Mouse (Mus musculus) monocyte, adult 5-6 weeks (primary cell): ENCODE measurements around the gene Arid1b. TPM values are rescaled to one million over a fixed set of nuclear protein-coding genes. Genes with fewer than 3 reads are reported as not detected.

Experiments
- ATAC-seq: fragments of 153-309, 156-312 bp; replicated peaks from 2 replicates; pipeline ENCODE4 v1.8.0; 2017; ENCODE audit warnings: mild to moderate bottlenecking; ENCODE audit not compliant: low TSS enrichment, insufficient number of reproducible peaks, severe bottlenecking, poor library complexity, low FRiP score
- total RNA-seq: library from RNA; stranded (forward); fragments of 200-1000, 200-491, 200-594 nt; gene quantifications from 3 replicates; pipeline ENCODE4 v1.2.3, GENCODE M21; 2017

Gene Arid1b
- total RNA-seq, 1 experiment from 2014 or later = 15.9 TPM

DNA sequence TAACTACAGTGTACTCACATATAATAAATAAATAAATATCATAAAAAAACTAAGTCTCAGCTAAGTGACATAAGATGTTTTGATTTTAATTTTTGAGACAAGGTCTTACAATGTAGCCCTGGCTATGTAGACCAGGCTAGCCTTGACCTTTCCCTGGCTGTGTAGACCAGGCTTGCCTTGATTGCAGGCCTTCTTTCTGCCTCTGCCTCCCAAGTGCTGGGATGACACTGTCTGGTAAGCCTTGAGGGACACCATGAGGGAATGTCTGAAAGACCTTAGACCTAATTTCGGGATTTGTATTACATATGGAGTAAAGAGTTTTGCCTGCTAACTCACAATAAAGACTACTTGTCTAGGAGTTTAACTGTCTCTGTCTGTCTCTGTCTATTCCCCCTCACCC is 214.9 kb downstream of the Arid1b start:
- ATAC-seq = no peak

- no peak for ATAC-seq
Observed at GRCm38 (mm10) chr17:5210101-5210727, 216.1 kb downstream of the Arid1b start.

DNA sequence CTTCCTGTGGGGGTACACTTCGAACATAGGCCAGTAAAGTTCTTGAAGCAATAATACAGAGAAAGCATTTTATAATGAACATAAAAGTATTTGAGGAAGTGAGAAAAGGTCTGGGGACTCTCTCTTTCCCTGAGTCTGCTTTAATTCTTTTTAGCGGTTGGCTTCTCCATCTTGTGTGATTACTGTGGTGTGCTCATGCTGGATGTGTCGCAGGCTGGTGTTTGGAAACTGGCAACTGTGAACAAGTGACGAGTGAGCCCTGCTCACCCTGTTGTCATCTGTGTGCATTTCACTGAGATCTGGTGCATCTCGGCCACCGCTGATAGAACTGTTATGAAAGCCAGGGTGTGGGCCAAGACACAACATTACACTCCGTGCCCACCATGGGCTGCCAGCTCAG is 216.8 kb downstream of the Arid1b start:
- ATAC-seq = peak; percentile 49

- no peak for ATAC-seq
Observed at GRCm38 (mm10) chr17:5212166-5212565, 218.0 kb downstream of the Arid1b start.

- ATAC-seq = no peak
Observed at GRCm38 (mm10) chr17:5213441-5213840, 219.3 kb downstream of the Arid1b start.

GRCm38 (mm10) chr17:5215352-5215751 is 221.2 kb downstream of the Arid1b start:
- ATAC-seq = no peak

DNA sequence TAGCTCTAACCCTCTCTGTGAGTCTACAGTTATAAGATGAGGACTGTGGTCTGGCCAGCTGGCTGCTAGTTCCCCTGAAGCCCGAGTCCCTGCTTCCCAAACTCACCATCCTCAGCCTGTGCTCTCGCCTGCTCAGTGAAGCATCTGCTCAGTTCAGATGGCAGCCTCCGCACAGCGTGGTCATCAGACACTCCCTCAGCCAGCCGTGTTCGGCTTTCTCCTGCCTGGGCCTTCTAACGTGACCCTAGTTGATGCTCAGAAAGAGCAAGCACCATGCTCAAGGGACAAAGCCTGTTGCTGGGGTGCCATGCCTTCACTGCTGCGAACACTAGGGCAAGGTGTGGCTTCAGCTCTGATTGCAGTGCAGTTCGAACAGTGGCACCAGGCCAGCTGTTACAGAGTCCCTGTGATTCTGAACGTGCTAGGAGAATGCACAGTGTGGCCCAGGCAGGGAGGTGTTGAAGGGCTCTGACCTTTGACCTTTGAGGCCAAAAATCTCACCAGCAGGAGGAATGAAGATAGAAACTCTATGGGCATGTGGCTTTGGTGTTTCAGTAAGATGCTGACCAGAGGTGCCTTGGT is 222.9 kb downstream of the Arid1b start:
- ATAC-seq = no peak

DNA sequence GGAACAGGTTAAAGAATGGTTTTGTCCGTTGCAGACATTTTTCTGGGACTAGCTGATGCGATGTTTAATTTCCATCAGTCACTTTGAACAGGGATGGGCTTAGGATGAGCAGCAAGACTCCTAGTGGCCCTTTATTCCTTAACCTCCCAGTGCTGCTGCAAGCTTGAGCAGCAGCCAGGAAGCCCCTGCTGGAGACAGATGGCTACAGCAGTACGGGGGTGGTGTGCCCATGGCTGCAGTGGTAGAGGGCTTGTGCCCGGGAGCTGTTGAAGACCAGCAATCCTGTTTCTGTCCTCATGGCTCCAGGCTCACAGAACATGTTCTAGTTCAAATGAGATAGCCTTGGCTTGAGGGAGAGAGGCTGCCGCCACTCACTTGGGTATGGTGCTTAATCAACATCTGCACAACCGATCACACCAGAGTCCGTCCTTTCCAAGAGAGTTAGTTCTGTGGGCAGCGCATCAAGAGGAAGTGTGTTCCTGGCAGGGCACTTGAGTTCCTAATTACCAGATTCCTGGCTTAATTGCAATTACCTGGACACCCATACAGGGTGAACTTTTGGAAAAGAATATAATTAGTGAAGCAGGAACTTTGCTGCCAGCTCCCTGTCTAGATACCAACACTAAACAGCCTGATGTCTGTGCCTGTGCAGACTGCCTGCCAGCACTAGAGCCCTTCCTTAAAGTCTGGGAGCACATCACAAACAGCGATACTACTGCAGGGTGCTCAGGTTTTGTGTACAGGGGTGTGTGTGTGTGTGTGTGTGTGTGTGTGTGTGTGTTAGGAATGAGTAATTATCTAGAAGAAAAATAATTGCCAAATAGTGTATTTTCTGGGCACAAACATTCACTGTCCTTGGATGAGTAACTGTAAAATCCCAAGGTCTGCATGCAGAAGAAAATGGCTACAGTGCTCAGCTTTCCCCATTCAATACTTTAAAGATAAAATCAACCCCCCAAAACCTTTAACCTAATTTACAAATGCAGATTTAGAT is 224.0 kb downstream of the Arid1b start:
- ATAC-seq = 0 out of 2 replicates have a peak, but pooled peaks have one; percentile 29

DNA sequence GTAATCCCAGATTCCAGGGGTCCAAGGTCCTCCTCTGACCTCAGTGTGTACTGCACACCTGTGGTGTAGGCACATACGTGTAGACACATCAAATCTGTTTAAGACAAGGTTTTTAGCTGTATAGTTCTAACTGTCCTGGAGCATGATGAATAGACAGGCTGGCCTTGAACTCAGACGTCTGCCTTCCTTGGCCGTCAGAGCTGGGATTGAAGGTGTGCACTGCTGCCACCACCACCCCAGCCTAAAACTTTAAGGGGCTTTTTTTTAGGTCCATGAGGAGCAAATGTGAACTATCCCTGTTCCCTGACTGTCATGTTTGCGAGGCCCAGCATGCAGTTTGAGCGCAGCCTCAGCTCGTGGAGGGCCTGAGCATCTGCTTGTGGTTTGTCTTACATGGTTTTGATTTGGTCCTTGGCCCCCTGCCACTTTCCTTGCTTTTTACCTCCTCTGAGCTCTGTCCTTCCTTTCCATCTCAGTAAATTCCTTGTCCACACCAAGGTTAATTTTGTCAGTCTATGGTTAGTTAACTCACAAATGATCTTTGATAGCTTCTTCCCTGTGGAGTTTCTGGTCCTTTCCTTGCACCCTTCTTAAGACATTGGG is 224.9 kb downstream of the Arid1b start:
- no peak for ATAC-seq

DNA sequence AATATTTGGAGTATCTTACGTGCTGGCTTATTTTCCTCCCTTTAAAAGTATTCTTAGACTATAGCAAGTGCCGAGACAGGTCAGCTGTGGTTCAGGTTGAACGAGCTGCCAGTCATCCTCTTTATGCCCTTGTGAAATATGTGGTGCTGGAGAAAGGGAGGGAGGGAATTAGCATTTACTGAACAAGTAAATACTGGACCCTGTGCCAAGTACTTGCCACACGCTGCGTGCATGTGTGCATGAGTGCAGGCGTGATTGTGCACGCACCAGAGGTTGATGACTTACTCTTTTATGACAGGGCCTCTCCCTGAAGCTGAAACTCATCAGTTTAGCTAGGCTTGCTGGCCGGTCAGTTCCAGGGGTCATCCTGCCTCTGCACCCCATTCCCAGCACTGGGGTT is 226.9 kb downstream of the Arid1b start:
- no peak for ATAC-seq

- no peak for ATAC-seq
Observed at GRCm38 (mm10) chr17:5221558-5221957, 227.4 kb downstream of the Arid1b start.

DNA sequence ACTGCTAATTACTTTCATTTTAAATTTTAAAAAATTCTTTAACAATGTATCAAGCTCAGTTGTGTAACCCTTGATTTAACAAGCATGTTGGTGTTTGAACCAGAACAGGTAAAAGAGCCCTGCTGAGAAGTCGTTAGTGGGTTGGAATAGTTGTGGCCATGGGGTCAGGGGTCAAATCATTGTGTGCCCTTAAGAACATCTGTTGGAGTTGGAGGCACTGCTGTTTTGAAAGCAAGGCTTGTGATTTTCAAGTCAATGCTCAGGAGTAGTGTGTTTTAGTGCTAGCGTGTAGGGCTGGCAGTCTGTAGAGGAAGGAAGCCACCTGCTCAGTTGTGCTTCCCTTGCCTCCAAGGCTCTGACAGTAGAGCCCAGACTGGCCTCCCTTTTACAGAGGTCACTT is 228.7 kb downstream of the Arid1b start:
- ATAC-seq = no peak

DNA sequence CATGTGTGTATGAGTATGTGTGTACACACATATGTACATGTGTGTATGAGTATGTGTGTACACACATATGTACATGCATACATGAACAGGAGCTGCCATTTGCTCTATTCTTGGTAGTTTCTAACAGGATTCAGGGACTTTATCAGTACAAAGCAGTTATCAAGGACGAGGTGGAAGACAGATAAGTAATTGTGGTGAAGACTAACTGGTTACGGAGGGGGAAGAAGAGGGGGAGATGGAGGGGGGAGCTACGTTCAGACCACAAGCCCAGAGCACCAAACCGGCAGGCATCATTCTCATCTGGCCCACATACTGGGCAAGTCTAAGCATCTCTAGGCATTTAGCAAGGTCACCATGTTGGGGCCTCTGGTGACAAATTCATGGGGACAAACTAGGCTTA is 230.8 kb downstream of the Arid1b start:
- ATAC-seq = no peak

- no peak for ATAC-seq
Observed at GRCm38 (mm10) chr17:5227136-5227535, 233.0 kb downstream of the Arid1b start.

GRCm38 (mm10) chr17:5227950-5228615 is 234.0 kb downstream of the Arid1b start:
- no peak for ATAC-seq

GRCm38 (mm10) chr17:5228616-5229250 is 234.6 kb downstream of the Arid1b start:
- no peak for ATAC-seq

- no peak for ATAC-seq
Observed at GRCm38 (mm10) chr17:5230063-5230462, 235.9 kb downstream of the Arid1b start.

GRCm38 (mm10) chr17:5232180-5232579 is 238.0 kb downstream of the Arid1b start:
- no peak for ATAC-seq
